Mouse (Mus musculus) left cerebral cortex, postnatal 25 days (tissue): ENCODE data around the gene Zfp575. TPM values are rescaled to one million over a fixed set of nuclear protein-coding genes. Genes with fewer than 3 reads are reported as not detected.
A peak's percentile ranks its signal among the peaks of the same experiment; 100 is the strongest.

Source experiments
- DNase-seq, 2 experiments: peaks; one replicate each; pipeline ENCODE4 v3.0.0; 2022; ENCODE audit warnings: low spot score in 2 of 2, mixed read lengths in 1 of 2
- intact Hi-C: fragments of 180-260 bp; cut with DNase I; formaldehyde crosslinking; loops from one replicate; pipeline ENCODE4 v1.15.1; 2025
- total RNA-seq, 2 experiments: library from RNA; stranded (reverse); gene quantifications; 2 replicates each; pipeline ENCODE4 v1.2.3; 2021

The Zfp575 gene
- total RNA-seq, 2 experiments from 2014 or later, result 6.7 TPM

- intact Hi-C loops, result no loop called here
- peak in 1 of 2 experiments; percentile 53 for DNase-seq
These were observed 20.6 kb upstream of the Zfp575 start for GRCm38 (mm10) chr7:24608017-24608416.

GRCm38 (mm10) chr7:24606046-24606445 lies 18.6 kb upstream of the Zfp575 start:
- no peak for DNase-seq
- intact Hi-C loops, result no loop called here

- intact Hi-C loops, result no loop called here
- no peak for DNase-seq
These were observed 18.1 kb upstream of the Zfp575 start for GRCm38 (mm10) chr7:24605561-24605960.

- intact Hi-C loops, result loop anchor here (2.0 kb wide), 1 partner anchor 62 kb away; no protein-coding TSS in a partner anchor
- peak; percentile 95 to 98 for DNase-seq
These were observed 13.6 kb upstream of the Zfp575 start for GRCm38 (mm10) chr7:24600941-24601597.

- DNase-seq, result no peak
- intact Hi-C loops, result loop anchor here (2.0 to 10.0 kb wide), 2 partner anchors 63 to 365 kb away; no protein-coding TSS in a partner anchor
These were observed 12.0 kb upstream of the Zfp575 start for GRCm38 (mm10) chr7:24599211-24600067.

- DNase-seq, result no peak
- intact Hi-C loops, result loop anchor here (10.0 kb wide), 1 partner anchor 367 kb away; no protein-coding TSS in a partner anchor
These were observed 10.7 kb upstream of the Zfp575 start for GRCm38 (mm10) chr7:24598121-24598520.

GRCm38 (mm10) chr7:24595464-24595863 lies 8.0 kb upstream of the Zfp575 start:
- no peak for DNase-seq
- intact Hi-C loops, result loop anchor here (10.0 kb wide), 1 partner anchor 369 kb away; no protein-coding TSS in a partner anchor

GRCm38 (mm10) chr7:24594309-24594803 lies 6.9 kb upstream of the Zfp575 start:
- intact Hi-C loops, result loop anchor here (10.0 kb wide), 1 partner anchor 370 kb away; no protein-coding TSS in a partner anchor
- DNase-seq, result no peak

GRCm38 (mm10) chr7:24593621-24594308 lies 6.3 kb upstream of the Zfp575 start:
- intact Hi-C loops, result loop anchor here (10.0 kb wide), 1 partner anchor 371 kb away; no protein-coding TSS in a partner anchor
- peak; percentile 52 to 67 for DNase-seq

GRCm38 (mm10) chr7:24592781-24593180 lies 5.3 kb upstream of the Zfp575 start:
- intact Hi-C loops, result loop anchor here (10.0 kb wide), 1 partner anchor 372 kb away; no protein-coding TSS in a partner anchor
- no peak for DNase-seq

GRCm38 (mm10) chr7:24592163-24592562 lies 4.7 kb upstream of the Zfp575 start:
- no peak for DNase-seq
- intact Hi-C loops, result loop anchor here (10.0 kb wide), 1 partner anchor 373 kb away; no protein-coding TSS in a partner anchor

- intact Hi-C loops, result loop anchor here (10.0 kb wide), 1 partner anchor 373 kb away; no protein-coding TSS in a partner anchor
- no peak for DNase-seq
These were observed 4.3 kb upstream of the Zfp575 start for GRCm38 (mm10) chr7:24591735-24592134.

- DNase-seq, result no peak
- intact Hi-C loops, result no loop called here
These were observed 895 bp upstream of the Zfp575 start for GRCm38 (mm10) chr7:24588336-24588735.

- DNase-seq, result no peak
- intact Hi-C loops, result loop anchor here (1.0 kb wide), 1 partner anchor 14 kb away; no protein-coding TSS in a partner anchor
These were observed 613 bp downstream of the Zfp575 start for GRCm38 (mm10) chr7:24586828-24587227.

GRCm38 (mm10) chr7:24585995-24586394 lies 1.4 kb downstream of the Zfp575 start:
- DNase-seq, result no peak
- intact Hi-C loops, result no loop called here

- intact Hi-C loops, result no loop called here
- DNase-seq, result no peak
These were observed 2.6 kb downstream of the Zfp575 start for GRCm38 (mm10) chr7:24584876-24585275.

- intact Hi-C loops, result no loop called here
- DNase-seq, result no peak
These were observed 9.6 kb downstream of the Zfp575 start for GRCm38 (mm10) chr7:24577811-24578210.

GRCm38 (mm10) chr7:24574224-24574796 lies 13.1 kb downstream of the Zfp575 start:
- DNase-seq, result no peak
- intact Hi-C loops, result no loop called here

- no peak for DNase-seq
- intact Hi-C loops, result no loop called here
These were observed 15.0 kb downstream of the Zfp575 start for GRCm38 (mm10) chr7:24572455-24572854.
